Mouse (Mus musculus) central nervous system, embryonic 14 days (tissue): ENCODE data around the gene Gm49711. TPM values are rescaled to one million over a fixed set of nuclear protein-coding genes. Genes with fewer than 3 reads are reported as not detected.

Experiments
- polyA plus RNA-seq: library from polyadenylated mRNA; depleted of rRNA; stranded (reverse); fragments of >200 nt; gene quantifications from 2 replicates; pipeline ENCODE4 v1.2.3, GENCODE M21; 2012; rRNA removed

Gm49711 gene
- polyA plus RNA-seq = 0.36 and 0.45 TPM in 2 replicates

GRCm38 (mm10) chr16:92057852-92058643 lies at the start of gene Gm49711, which contains the start of the genes Mrps6 and Slc5a3:
Gene Gm49711, plus strand, starts transcription at chr16:92058316.
Gene Mrps6, plus strand, starts transcription at chr16:92058270.
Gene Slc5a3, plus strand, starts transcription at chr16:92058322.

Other genes with a start within 250 kb of the Gm49711 start
- 76.0 and 85.3 TPM in 2 replicates for gene Mrps6, start within 50 bp of the Gm49711 start, polyA plus RNA-seq
- 5.6 and 5.8 TPM in 2 replicates for gene Slc5a3, start within 50 bp of the Gm49711 start, polyA plus RNA-seq
- 12.9 and 18.1 TPM in 2 replicates for gene Kcne2, start 234.1 kb downstream of the Gm49711 start, polyA plus RNA-seq
- 39.7 and 41.3 TPM in 2 replicates for gene Smim11, start 243.0 kb downstream of the Gm49711 start, polyA plus RNA-seq